Mouse (Mus musculus) cerebellum, adult 2 months (tissue): ENCODE results near the gene Gm3173.
"Not testable (repeated sequence)": the region's sequence is repeated elsewhere in the genome, so short reads cannot be mapped to it uniquely, and the experiment has no call there.

Experiments
- CTCF ChIP-seq: fragments of 200-500 bp; IDR thresholded peaks from 2 replicates; pipeline ENCODE4 v1.5.1; 2011; ENCODE audit warnings: low read depth, mild to moderate bottlenecking, control low read depth, low read length, moderate library complexity, borderline replicate concordance; ENCODE audit not compliant: insufficient read depth
- POLR2A ChIP-seq: fragments of 200-500 bp; IDR thresholded peaks from 2 replicates; pipeline ENCODE4 v1.6.1; 2011; ENCODE audit warnings: low read length, control low read depth, borderline replicate concordance; ENCODE audit not compliant: insufficient read depth

DNA sequence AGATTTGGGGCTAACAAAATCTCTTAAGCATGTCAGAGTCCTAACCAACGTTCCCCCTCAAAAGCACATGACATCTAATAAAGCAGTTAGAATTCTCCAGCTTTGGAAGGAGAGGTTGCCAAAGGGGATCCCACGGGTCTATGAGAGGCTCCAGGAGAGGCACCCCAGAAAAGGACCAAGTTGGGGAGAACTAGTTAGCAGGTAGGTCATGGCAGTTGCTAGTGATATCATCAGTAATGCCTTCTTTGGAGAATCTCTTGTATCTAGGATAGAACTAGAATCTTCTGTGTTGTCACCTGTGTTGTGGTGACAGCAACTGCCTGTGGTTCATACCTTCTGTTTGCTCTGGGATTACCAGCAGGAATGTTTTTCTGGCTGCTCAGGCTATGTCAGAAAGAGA, 50.7 kb downstream of the Gm3173 start, which contains the start of gene Gm3182:
- TF ChIP-seq POLR2A, CTCF: not testable (repeated sequence)
